Mouse (Mus musculus): ENCODE results near the gene Shmt1.
"Not testable (repeated sequence)": the region's sequence is repeated elsewhere in the genome, so short reads cannot be mapped to it uniquely, and the experiment has no call there.

Shmt1 gene

DNA sequence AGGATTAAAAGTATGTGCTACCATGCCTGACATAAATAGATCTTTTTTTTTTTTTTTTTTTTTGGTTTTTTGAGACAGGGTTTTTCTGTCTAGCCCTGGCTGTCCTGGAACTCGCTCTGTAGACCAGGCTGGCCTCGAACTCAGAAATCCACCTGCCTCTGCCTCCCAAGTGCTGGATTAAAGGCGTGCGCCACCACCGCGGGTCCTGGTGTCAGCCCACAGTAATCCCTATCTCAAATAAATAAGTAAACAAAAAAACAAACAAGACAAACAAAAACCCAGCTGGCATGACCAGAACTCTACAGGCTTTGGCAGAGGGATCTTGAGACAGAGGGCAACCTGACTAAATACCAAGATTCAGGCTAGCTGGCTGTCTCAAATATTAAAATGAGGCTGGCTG lies at the start of gene Shmt1:
Gene Shmt1, minus strand, starts transcription at position 101 of the 400 bp plus-strand sequence.
- in situ Hi-C loops (cut with MboI, MseI) = not testable (repeated sequence)

DNA sequence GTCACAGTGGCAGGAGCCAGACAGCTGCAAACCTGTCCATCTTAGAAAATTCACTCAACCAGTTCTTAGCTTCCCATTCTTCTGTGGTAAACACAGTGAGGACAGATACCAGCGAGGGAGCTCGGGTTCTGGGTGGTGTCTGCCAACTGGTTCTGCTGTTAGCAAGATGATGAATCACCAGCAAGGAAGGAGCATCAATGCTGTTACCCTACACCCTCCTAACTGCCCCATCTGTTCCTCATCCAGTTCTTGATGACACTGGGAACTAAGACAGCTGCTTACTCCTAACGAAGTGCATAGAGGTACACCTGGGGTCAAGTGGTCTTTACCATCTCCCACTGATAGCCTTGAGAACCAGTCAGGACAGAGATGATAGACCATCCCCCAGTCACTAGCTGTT lies 45.1 kb upstream of the Shmt1 start:
- in situ Hi-C loops (cut with MboI, MseI) = no loop called here

DNA sequence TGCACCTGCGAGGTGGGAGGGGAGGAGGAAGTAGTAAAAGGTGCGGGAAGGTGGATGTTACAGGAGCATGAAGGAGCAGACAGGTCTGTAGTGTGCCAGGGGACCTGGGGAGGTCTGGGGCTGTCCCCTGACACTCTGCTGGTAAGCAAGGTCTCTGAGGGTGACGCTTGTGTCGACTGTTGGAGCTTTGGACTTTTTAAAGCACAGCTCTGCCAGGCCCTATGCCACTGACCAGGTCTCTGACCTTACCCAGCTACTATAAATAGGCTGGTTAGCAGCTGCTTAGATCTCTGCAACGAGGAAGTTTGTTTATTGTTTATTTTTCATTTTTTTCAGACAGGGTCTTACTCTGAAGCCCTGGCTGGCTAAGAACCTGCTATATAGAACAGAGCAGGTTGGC lies 33.9 kb upstream of the Shmt1 start:
- in situ Hi-C loops (cut with MboI, MseI) = no loop called here

DNA sequence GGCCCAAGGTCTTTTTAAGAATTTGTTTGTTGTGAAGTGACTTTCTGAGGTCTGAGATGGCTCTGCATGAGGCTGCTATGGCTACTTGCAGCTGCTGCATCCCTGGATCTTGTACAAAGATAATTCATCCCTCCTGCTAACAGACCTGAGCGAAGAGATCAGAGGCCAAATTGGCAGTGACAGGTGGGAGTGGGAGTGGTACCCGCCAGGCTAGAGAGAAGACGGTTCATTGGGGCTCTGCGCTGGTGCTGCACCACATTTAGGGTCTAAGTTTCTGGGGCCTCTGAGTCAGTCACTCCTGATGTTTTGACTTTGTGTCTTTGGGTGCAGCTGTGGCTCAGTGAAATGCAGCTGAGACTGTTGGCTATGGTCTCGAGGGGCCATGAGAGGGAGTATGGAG lies 31.9 kb upstream of the Shmt1 start:
- in situ Hi-C loops (cut with MboI, MseI) = no loop called here

DNA sequence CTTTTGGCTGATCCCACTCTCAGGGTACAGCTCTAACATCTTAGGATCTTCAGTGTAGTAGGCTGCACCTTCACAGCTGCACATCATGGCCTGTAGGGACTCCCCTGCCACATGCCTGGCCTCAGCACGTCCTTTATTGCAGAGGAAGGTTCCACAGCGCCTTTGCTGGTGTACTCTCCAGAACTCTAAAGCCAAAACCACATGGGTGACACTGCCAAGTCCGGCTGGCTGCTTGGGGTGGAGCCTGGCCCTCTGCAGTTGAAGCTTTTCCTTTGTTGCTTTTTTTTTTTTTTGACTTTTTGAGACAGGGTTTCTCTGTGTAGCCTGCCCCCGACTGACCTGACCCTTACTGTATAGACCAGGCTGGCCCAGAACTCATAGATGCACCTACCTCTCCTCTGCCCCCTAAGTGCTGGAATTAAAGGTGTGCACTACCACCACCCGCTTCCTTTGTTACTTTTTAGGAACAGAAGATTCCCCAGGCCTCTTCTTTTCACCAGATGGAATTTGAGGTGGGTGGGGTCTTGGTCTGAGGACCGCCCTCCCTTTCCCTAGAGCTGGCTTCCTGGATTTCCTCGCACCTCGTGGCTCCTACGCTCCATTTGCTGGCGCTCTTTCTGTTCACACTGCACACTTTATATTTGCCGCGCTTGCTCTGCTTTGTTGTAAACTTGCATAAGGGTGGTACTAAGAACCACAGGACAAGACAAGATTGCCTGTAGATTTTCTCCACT lies 30.1 kb upstream of the Shmt1 start:
- in situ Hi-C loops (cut with MboI, MseI) = no loop called here

DNA sequence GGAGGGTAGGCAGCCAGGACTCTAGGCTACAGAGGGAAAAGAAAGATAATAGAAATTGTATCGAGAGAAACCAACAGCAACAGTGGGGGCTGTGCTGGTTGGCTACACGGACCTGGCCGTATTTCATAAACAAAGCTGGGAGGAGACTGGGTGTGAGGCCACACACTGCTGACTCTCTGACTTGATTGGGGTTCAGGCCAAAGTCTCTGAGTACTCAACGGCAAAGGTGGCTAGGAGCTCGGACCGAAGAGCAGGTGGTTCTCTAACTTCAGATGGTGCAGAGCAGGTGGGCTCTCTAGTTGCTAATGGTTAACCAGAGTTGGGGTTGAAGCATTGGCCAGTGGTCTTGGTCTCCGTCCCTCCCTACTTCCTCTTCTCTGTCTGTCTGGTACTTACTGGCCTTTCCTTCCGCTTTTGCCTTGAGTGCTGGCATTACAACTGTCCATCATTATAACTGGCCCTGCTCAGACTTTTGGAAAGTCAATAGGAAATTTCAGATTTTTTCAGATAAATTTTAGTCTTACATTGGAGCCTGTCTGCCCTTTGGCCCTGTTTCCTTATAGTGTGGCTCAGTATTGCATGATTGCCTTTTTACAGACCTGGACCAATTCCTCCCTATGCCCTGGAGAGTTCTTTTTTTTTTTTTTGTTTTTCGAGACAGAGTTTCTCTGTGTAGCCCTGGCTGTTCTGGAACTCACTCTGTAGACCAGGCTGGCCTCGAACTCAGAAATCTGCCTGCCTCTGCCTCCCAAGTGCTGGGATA lies 26.3 kb upstream of the Shmt1 start:
- in situ Hi-C loops (cut with MboI, MseI) = loop anchor here in 1 of 2 experiments (10.0 kb wide), 1 partner anchor 623 kb away; no protein-coding TSS in a partner anchor

DNA sequence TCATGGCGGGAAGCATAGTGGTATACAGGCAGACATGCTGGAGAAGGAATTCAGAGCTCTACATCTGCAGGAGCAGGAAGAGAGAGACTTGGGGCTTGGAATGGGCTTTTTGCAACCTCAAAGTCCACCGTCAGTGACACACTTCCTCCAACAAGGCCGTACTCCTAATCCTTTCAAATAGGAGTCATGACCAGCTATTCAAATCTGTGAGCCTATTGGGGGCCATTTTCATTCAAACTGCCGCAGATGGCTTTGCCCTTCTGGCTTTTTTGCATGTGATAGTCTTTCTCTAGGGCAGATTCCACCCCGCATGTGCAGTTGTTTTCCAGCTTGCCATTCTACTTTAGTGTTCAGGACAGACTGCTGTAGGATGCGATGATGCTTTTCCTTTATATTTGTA lies 25.4 kb upstream of the Shmt1 start:
- in situ Hi-C loops (cut with MboI, MseI) = loop anchor here in 1 of 2 experiments (10.0 kb wide), 1 partner anchor 622 kb away; no protein-coding TSS in a partner anchor

DNA sequence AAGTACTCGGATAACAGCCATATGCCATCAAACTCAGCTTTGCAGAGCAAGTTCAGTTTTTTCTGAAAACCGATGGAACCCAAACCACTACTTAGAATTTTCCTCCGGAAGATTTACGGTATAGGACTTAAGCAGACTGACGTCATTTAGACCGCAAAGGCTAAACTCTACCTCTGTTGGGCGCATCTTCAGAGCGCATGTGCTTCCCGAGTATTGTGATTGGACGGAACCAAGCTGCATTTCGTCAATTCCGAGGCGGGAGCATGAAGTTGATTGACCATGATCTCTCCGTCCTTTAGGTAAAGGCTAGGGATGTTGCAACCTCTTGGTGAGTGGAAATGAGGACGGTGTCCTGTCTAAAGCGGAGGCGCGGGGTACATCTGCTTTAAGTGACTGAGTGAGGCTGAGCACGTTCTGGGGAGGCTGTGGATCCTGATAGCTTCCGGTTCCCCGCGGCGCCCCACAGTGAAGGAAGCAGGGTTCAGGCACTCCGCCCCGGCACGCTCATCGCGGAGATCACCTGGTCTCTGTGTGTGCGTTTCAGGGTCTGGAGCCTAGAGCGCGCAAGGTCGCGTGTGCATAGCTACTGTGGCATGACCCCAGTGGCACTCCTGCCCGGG lies 19.0 kb upstream of the Shmt1 start, which contains the start of gene Dhrs7b:
Gene Dhrs7b, plus strand, starts transcription at position 199 of the 620 bp plus-strand sequence.
- in situ Hi-C loops (cut with MboI, MseI) = loop anchor here in 1 of 2 experiments (10.0 kb wide), 1 partner anchor 616 kb away; no protein-coding TSS in a partner anchor

DNA sequence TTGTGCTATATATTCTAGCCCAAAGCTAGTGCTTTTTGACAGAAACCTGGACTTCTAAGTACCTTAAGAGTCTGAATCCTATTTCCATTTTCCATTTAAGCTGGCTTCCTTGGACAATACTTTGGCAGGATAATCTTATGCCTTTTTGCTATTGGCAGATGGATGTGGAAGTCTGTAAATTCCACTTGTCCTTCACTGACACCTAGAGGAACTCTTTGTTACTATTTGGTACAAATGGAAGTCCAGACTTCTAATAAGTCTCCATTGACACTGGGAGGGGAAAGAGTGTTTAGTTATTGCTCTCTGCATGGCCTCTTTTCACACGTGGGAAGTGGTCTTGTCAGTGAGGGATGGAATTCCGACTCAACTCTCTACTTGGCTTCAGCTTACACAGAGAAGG lies 17.4 kb upstream of the Shmt1 start:
- in situ Hi-C loops (cut with MboI, MseI) = loop anchor here in 1 of 2 experiments (10.0 kb wide), 1 partner anchor 326 kb away; no protein-coding TSS in a partner anchor

DNA sequence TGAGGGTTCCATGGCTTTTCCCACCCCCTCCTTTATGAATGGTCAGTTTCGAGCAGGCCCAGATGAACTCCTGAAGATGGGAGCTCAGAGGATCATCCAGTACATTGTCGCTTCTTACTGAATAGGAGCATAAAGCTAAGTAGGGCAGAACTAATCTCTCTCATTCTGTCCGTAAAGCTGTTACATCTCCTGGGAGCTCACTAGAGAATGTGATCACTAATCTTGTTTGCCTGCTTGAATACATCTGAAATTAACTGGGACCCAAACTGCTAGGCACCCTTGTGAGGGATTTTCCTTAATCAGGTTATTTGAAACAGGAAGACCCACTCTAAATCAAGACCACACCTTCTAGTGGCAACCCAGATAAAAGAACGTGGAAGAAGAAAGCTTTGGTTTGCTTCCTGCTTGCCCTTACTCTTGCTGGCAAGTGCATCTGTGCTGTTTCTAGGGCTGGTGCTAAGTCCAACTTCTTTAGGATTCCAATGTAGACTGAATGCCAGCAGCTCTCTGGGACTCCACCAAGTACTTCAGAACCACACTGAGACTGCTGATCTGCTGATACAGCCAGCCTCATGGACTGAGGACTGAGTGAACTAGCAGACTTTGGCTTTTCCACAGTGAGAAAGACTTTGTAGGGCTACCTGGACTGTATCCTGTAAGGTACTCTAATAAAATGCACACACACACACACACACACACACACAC lies 15.9 kb upstream of the Shmt1 start:
- in situ Hi-C loops (cut with MboI, MseI) = loop anchor here in 1 of 2 experiments (10.0 kb wide), 1 partner anchor 327 kb away; no protein-coding TSS in a partner anchor

DNA sequence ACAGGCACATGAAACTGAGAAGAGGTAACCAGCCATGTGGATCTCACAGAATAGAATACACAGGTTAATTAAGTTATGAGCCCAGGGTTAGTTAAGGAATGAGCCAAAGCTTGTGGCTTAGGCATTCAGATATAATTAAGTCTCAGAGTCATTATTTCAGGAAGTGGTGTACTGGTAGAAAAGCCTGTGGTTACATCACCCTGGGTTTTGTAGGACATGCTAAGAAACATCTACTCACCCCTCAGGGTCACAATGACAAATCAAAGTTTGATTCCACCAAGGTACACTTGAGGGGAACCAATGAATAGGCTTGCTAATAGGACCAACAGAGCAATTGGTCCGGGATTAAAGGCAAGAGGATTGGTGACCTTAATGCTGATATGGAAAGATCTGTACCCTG lies 15.2 kb upstream of the Shmt1 start:
- in situ Hi-C loops (cut with MboI, MseI) = loop anchor here in 1 of 2 experiments (10.0 kb wide), 1 partner anchor 328 kb away; no protein-coding TSS in a partner anchor

DNA sequence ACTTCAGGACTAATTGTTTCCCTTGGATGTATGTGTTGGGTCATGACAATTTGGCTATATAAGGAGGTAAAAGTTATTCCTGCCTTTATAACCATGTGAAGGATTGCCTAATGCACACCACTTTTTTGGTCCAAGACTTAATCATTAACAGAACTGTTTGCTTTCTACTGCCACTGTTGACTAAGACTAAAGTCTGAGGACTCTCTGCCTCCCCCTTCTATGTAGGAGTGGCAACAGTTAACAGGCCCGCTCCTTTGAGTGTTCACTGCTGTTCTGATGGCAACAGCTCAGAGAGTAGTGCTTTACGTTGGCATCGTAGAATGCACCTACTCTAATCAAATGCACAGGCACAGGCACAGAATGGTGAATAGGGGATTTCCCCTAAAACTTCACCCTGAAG lies 13.7 kb upstream of the Shmt1 start:
- in situ Hi-C loops (cut with MboI, MseI) = loop anchor here in 1 of 2 experiments (10.0 kb wide), 1 partner anchor 330 kb away; no protein-coding TSS in a partner anchor

DNA sequence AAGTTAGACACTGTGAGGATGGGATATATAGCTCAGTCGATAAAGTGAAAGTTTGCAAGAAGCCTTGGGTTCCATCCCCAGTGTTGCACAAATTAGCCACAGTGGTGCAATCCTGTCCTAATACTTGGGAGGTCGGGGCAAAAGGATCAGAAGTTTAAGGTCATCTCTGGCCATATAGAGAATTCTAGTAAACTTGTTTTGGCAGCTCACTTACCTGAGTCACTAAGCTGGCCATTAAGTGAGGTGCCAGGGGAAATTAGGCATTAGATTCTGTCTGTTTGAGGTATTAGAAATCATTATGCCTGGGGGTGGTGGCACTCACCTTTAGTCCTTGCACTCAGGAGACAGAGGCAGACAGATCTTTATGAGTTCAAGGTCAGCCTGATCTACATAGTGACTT lies 12.3 kb upstream of the Shmt1 start:
- in situ Hi-C loops (cut with MboI, MseI) = loop anchor here in 1 of 2 experiments (10.0 kb wide), 1 partner anchor 331 kb away; no protein-coding TSS in a partner anchor

DNA sequence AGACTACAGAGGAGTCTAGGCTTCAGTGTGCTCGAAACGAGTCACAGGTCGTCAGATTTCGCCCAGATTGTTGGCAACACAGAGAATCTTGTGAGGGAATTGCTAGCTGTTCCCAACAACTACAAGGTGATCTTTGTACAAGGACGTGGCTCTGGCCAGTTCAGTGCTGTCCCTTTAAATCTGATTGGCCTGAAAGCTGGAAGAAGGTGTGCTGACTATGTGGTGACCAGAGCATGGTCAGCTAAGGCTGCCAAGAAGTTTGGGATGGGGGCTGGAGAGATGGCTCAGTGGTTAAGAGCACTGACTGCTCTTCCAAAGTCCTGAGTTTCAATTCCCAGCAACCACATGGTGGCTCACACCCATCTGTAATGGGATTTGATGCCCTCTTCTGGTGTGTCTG lies 4.9 kb upstream of the Shmt1 start:
- in situ Hi-C loops (cut with MboI, MseI) = no loop called here

DNA sequence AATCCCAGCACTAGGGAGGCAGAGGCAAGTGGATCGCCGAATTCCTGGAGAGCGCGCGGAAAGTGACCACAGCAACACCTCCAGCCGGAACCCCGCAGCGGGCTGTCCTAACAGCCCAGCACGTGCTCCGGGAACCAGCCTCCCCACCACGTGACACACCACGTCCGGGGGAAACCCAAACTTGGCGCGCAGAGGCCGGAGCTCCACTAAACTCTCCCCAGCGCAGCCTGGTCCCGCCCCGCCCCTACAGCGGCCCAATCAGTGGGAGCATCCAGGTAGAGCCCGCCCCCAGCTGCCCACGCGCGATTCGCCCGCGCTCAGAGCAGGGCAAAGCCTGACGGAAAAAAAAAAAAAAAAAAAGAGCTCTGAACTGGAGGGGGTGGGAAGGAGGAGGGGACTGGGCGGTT lies 461 bp downstream of the Shmt1 start:
- in situ Hi-C loops (cut with MboI, MseI) = no loop called here

DNA sequence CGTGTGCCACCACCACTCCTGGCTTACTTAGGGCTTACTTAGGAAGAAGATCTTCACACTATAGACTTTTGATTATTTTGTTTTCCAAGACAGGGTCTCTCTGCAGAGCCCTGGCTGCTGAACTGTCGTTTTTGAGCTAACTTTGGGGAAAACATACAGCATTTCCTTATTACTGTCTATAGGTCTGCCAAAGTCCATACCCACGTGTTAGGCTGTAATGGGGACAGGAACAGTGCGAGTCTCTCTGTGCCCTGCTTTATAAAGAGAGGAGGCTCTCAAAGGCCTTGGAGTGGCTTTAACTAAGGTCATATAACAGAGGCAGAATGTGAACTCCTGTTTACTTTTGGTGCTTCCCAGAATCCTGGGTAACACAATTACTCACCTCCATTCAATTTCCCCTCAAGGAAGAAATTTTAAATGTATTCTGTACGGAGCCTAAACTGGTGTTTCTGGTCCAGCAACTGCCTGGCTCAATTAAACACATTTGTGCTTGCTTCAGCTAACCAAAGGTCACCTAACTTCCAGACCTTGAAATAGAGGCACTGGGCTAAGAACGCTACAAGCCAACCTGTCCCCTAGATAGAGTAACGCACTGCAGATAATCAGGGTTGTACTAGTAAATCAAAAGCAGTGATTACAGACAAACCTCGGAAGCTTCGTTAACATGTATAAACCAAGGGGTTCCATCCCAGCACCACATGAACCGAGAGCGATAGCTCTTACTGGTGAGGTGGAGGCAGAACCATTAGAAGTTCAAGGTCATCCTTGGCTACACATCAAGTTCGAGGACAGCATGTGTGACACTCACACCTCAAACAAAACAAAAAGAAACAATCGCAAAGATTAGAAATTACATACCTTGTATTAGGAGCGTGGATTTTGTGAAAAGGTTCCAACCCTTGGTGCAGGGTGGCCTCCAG lies 1.2 kb downstream of the Shmt1 start:
- in situ Hi-C loops (cut with MboI, MseI) = no loop called here

DNA sequence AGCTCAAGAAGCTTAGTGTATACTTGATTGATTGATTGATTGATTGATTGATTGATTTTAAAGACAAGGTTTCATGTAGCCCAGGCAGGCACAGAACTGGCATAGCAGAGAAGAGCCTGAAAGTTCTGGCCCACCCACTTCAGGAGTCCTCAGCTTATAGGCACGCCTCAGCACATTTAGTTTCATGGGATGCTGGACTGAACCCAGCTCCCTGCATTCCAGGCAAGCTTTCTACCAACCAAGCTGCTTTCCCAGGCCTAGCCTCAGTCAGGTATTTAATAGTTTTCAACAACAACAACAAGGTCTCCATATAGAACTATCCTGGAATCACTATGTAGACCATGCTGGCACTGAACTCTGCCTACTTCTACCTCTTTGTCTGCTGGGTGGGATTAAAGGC lies 2.0 kb downstream of the Shmt1 start:
- in situ Hi-C loops (cut with MboI, MseI) = no loop called here

DNA sequence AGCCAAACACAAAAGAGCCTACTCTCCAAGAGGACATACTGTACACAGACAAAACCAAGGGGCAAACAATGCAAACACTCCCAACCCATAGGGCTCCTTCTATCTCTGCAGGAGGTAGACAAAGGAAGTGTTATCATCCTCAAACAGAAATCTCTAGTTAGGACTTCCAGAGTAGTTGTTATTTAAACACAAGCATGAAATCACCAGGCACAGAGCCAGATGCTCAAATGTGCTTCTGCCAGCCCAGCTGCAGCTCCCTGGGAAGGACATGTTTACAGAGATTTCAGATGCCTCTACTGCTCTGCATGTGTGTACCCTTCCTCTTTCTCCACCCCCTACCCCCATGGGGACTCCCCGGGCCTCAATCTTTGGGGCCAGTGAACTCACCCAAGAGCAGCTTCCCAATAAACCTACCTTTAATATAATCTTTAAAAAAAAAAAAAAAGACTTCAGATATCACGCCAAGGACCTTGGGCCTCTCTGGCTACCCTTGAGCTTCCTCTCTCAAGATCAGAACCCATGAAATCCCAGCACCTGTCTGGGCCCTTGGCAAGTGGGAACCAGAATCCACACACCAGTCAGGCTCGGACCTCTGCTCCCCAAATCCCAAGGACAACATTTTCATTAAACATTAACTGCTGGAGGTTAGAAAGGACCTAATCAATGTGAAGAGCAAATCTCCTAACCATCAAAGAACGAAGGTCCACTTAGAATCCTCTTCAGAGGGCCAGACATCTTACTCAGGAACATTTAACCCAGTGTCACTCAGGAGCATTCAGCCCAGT lies 3.0 kb downstream of the Shmt1 start:
- in situ Hi-C loops (cut with MboI, MseI) = no loop called here

DNA sequence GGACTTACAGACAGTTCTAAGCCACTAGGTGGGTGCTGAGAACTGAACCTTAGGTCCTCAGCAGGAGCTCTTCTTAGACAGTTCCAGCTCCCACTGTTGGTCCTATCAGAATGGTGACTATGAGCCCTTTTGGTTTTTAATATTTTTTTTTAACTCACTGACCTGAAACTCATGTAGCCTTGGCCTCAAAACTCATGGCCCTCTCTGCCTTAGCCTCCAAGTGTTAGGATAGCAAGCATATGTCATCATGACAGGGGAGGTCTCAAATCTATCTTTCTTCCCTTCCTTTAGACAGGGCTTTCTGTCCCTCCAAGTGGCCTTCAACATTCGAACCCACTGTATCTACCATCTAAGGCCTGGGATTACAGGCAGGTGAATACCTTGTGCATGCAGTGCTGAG lies 10.6 kb downstream of the Shmt1 start:
- in situ Hi-C loops (cut with MboI, MseI) = no loop called here
